Mouse (Mus musculus) lung, postnatal 0 days (tissue): ENCODE measurements around the gene Gm6268.

ENCODE experiments used
- CTCF ChIP-seq: IDR thresholded peaks from 2 replicates; pipeline ENCODE4 v1.5.1; 2016; ENCODE audit warnings: antibody characterized with exemption, mild to moderate bottlenecking
- EP300 ChIP-seq: IDR thresholded peaks from 2 replicates; pipeline ENCODE4 v1.6.1; 2016; ENCODE audit warnings: antibody characterized with exemption, mild to moderate bottlenecking, control low read depth

- TF ChIP-seq CTCF (peak; percentile 38), EP300 (no peak)
These were observed 1.2 kb downstream of the Gm6268 start for GRCm38 (mm10) chrX:36402316-36402715.
